Mouse (Mus musculus) embryonic facial prominence, embryonic 13.5 days (tissue): ENCODE data around the gene Trim38. TPM values are rescaled to one million over a fixed set of nuclear protein-coding genes. Genes with fewer than 3 reads are reported as not detected.
"Not testable (repeated sequence)": the region's sequence is repeated elsewhere in the genome, so short reads cannot be mapped to it uniquely, and the experiment has no call there.

ENCODE experiments used
- ATAC-seq: fragments of 200-750 bp; cut with Nextera tagmentation; 2 replicates; pipeline ENCODE4 v1.8.0; 2017; ENCODE audit warnings: low read depth; ENCODE audit not compliant: insufficient number of reproducible peaks, insufficient read depth, low FRiP score, low TSS enrichment
- H3K27ac ChIP-seq: fragments of 300-500 bp; sonication (generic); 2 replicates; pipeline ENCODE4 v1.5.1; 2015; ENCODE audit warnings: moderate library complexity, mild to moderate bottlenecking, inconsistent platforms
- H3K27me3 ChIP-seq: fragments of 300-500 bp; sonication (generic); 2 replicates; pipeline ENCODE4 v1.6.1; 2015; ENCODE audit warnings: mild to moderate bottlenecking, inconsistent platforms
- H3K36me3 ChIP-seq: fragments of 300-500 bp; sonication (generic); 2 replicates; pipeline ENCODE4 v1.6.1; 2015; ENCODE audit warnings: mild to moderate bottlenecking, inconsistent platforms
- H3K4me1 ChIP-seq: fragments of 300-500 bp; sonication (generic); 2 replicates; pipeline ENCODE4 v1.6.1; 2015; ENCODE audit warnings: inconsistent platforms
- H3K4me2 ChIP-seq: fragments of 300-500 bp; sonication (generic); 2 replicates; pipeline ENCODE4 v1.6.1; 2015; ENCODE audit warnings: moderate library complexity, mild to moderate bottlenecking, inconsistent platforms
- H3K4me3 ChIP-seq: fragments of 300-500 bp; sonication (generic); 2 replicates; pipeline ENCODE4 v1.5.1; 2015; ENCODE audit warnings: mild to moderate bottlenecking, inconsistent platforms
- H3K9ac ChIP-seq: fragments of 300-500 bp; sonication (generic); 2 replicates; pipeline ENCODE4 v1.6.1; 2015; ENCODE audit warnings: mild to moderate bottlenecking, inconsistent platforms
- H3K9me3 ChIP-seq: fragments of 300-500 bp; sonication (generic); 2 replicates; pipeline ENCODE4 v1.6.1; 2016; ENCODE audit warnings: inconsistent platforms
- WGBS: fragments of 180-500 bp; shearing (Covaris S2); methylation state at CpG from one replicate; pipeline ENCODE4 v1.1.7; 2015; ENCODE audit warnings: mixed read lengths; 5-methylcytosine and 5-hydroxymethylcytosine counted together
- polyA plus RNA-seq: library from polyadenylated mRNA; unstranded; fragments of >200 nt; fragmentation: Nextera tagmentation; extraction: Ambion mirVana; gene quantifications from 2 replicates; pipeline ENCODE4 v1.2.1, GENCODE M21; 2015

Gene Trim38
- polyA plus RNA-seq, 1 experiment from 2014 or later = not detected

DNA sequence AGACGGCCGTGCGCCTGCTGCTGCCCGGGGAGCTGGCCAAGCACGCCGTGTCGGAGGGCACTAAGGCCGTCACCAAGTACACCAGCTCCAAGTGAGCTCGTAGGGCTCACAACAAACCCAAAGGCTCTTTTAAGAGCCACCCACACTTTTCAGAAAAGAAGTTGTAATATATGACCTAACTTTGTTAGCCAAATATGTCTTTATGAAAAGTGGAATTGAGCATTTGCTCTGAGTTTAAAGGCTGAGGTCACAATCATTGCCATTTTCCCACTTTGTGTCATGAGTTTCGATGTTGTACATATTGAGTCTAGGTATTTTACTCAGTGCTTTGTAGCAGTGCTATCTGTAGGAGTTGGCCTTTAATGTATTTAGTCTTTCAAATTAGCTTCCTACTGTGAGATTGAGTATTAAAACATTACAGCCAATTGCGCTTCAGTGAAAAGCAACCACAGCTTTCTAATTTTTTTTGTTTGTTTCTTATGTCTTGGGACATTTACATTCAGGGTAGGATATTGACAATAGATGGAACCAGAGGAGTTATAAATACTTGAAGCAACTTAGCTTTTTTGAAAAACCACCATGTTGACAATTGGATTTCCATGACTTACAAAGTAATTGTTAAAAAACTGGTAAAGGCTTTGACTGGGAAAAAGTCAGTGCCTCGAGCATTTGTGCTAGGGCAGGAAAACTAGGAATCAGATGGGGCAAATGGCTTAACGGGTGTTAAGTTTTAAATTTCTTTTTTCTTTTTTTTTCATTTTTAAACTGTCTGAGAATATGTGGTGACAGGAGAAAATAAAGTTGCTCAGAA is 22.4 kb upstream of the Trim38 start:
- H3K27me3 ChIP-seq = no peaks in the 10 kb centered on the region
- H3K4me3 ChIP-seq = peak overlapping the region; percentile 48
- no peak for ATAC-seq
- peak overlapping the region; percentile 73 for H3K4me2 ChIP-seq
- peaks cover 28% of the 10 kb centered on the region for H3K4me1 ChIP-seq
- peak overlapping the region; percentile 75 for H3K9ac ChIP-seq
- H3K27ac ChIP-seq = peak overlapping the region; percentile 99
- H3K36me3 ChIP-seq = no peaks in the 10 kb centered on the region
- no peaks in the 10 kb centered on the region for H3K9me3 ChIP-seq
- 3% methylated on average over 13 of the region's 13 CpGs for WGBS

DNA sequence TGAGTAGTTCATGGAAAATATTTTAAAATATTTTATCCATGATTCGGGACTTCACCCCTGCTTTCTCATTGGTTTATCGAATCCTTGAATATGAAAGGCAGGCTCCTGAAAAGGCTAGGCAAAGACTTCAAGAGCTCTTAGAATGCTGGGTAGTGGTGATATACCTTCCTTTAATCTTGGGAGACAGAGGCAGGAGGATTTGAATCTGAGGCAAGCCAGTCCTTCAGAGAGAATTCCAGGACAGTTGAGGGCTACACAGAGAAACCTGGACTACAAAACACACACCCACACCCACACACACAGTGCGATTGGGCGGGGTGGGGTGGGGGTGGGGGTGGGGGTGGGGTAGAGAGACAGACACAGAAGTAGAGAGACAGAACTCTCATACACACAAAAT is 21.8 kb upstream of the Trim38 start:
- H3K4me3 ChIP-seq = peak overlapping the region; percentile 48
- H3K9me3 ChIP-seq = no peaks in the 10 kb centered on the region
- peaks cover 31% of the 10 kb centered on the region for H3K4me1 ChIP-seq
- no peaks in the 10 kb centered on the region for H3K27me3 ChIP-seq
- peak overlapping the region; percentile 99 for H3K27ac ChIP-seq
- 11% methylated on average over 2 of the region's 4 CpGs for WGBS
- no peak for ATAC-seq
- H3K9ac ChIP-seq = peak overlapping the region; percentile 60; the same call in 1 of the 2 replicates
- H3K4me2 ChIP-seq = peak overlapping the region; percentile 73
- no peaks in the 10 kb centered on the region for H3K36me3 ChIP-seq

DNA sequence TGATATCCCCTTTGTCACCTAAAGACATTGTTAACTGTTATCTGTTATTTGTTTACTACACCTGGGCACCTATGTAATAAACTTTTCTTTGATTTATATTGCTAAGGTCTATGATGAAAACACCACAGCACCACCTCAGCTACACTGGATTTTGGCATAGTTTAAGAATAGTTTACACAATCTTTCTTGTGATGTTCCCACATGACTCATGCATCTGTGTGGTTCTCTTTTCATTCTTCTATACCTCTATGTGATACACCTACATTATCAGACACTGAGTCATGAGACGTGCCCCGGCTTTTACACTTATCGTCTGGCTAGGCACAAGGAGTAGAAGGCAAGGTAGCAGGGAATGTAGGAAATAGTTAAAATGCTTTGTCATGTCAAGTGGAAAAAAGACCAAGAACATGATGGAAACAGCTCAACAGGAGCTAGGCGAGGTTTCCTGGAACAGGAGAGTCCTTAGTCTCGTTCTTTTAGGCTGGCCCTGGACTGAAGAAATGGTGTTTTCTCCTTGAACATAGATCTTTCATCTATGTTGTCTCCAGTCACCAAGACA is 20.1 kb upstream of the Trim38 start:
- Histone ChIP-seq H3K4me2 (no peak overlapping the region), H3K27ac (peak overlapping the region; percentile 93), H3K36me3 (no peaks in the 10 kb centered on the region), H3K9ac (no peak overlapping the region), H3K27me3 (no peaks in the 10 kb centered on the region), H3K4me3 (no peak overlapping the region), H3K9me3 (no peaks in the 10 kb centered on the region), H3K4me1 (peaks cover 21% of the 10 kb centered on the region; the same call in 1 of the 2 replicates)
- ATAC-seq = no peak
- WGBS = 90% methylated on average over 5 of the region's 5 CpGs

DNA sequence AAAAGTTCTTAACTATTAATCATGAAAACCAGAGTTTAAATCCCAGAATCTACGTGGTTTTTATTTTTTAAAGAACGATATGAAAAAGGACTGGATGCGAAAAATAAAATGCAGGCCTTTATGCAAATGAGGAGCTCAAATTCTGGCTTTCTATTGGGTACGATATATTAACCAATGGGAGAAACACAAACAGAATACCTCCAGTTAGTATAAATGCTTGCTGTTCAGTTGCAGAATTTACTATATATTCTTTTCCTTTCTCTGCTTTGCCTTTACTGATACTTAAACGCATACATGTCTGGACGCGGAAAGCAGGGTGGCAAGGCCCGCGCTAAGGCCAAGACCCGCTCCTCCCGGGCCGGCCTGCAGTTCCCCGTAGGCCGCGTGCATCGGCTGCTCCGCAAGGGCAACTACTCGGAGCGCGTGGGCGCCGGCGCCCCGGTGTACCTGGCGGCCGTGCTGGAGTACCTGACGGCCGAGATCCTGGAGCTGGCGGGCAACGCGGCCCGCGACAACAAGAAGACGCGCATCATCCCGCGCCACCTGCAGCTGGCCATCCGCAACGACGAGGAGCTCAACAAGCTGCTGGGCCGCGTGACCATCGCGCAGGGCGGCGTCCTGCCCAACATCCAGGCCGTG is 18.8 kb upstream of the Trim38 start, which contains the start of gene Hist1h2ab:
TSS of gene Hist1h2ab (plus strand) at position 288 of the 639 bp plus-strand sequence.
- H3K4me1 ChIP-seq = peaks cover 21% of the 10 kb centered on the region; the same call in 1 of the 2 replicates
- not testable (repeated sequence) for H3K9me3 ChIP-seq, H3K27me3 ChIP-seq, H3K36me3 ChIP-seq
- H3K4me3 ChIP-seq = peak within 1 kb of the TSS; percentile 48
- peak within 1 kb of the TSS; percentile 67 for H3K4me2 ChIP-seq
- peak within 1 kb of the TSS; percentile 96 for H3K27ac ChIP-seq
- peak within 1 kb of the TSS; percentile 71 for H3K9ac ChIP-seq
- ATAC-seq = 0 out of 2 replicates have a peak, but pooled peaks have one; percentile 54
- under 1% methylated on average over 33 of the region's 47 CpGs for WGBS

DNA sequence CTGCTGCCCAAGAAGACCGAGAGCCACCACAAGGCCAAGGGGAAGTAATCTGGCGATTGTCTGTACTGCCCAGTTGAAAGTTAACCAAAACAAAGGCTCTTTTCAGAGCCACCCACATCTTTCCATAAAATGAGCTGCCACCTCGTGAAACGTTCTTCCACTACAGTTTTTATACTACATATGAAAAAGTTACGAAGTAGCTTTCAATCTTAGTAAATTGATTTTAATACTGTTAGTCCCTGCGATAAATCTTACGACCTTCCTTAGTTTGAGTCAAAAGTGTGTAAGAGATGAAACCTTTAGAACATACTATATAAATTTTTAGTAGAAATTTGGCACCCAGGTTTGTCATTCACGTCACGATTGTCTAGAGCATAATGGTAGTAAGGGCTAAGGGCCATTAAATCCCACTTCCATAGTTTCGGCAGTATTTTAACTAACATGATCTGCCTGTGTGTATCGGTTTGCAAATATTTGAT is 18.2 kb upstream of the Trim38 start:
- WGBS = 1% methylated on average over 11 of the region's 11 CpGs

DNA sequence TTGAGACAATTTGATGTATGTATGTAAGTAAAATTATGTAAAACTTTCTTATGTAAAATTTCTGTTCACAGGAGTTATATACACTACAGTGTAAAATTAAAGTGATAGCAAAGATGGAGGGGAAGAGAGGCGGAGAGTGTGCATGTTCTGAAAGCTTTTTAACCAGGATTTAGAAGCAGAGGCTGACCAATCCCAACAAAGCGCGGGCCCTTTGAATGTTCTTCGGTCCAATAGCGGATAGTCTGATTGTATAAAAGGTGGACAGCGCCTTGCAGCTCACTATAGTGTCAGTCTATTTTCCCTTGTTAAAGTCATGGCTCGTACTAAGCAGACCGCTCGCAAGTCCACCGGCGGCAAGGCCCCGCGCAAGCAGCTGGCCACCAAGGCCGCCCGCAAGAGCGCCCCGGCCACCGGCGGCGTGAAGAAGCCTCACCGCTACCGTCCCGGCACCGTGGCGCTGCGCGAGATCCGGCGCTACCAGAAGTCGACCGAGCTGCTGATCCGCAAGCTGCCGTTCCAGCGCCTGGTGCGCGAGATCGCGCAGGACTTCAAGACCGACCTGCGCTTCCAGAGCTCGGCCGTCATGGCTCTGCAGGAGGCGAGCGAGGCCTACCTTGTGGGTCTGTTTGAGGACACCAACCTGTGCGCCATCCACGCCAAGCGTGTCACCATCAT is 17.5 kb upstream of the Trim38 start, which contains the start of gene Hist1h3b:
TSS of gene Hist1h3b (plus strand) at position 201 of the 675 bp plus-strand sequence.
- not testable (repeated sequence) for H3K36me3 ChIP-seq, H3K27me3 ChIP-seq, H3K9me3 ChIP-seq
- under 1% methylated on average over 16 of the region's 47 CpGs for WGBS
- H3K9ac ChIP-seq = peak within 1 kb of the TSS; percentile 73
- H3K4me1 ChIP-seq = peaks cover 18% of the 10 kb centered on the region; the same call in 1 of the 2 replicates
- H3K27ac ChIP-seq = peak within 1 kb of the TSS; percentile 96
- peak within 1 kb of the TSS; percentile 67 for H3K4me2 ChIP-seq
- H3K4me3 ChIP-seq = peak within 1 kb of the TSS; percentile 48
- ATAC-seq = peak; percentile 87

More for the DNA sequence above, 18.2 kb upstream of the Trim38 start:
- Histone ChIP-seq H3K4me1 (peaks cover 21% of the 10 kb centered on the region; the same call in 1 of the 2 replicates), H3K36me3 (no peaks in the 10 kb centered on the region), H3K4me2 (peak overlapping the region; percentile 67), H3K4me3 (peak overlapping the region; percentile 48), H3K27me3 (no peaks in the 10 kb centered on the region), H3K9me3 (no peaks in the 10 kb centered on the region), H3K9ac (peak overlapping the region; percentile 71), H3K27ac (peak overlapping the region; percentile 96)
- no peak for ATAC-seq

DNA sequence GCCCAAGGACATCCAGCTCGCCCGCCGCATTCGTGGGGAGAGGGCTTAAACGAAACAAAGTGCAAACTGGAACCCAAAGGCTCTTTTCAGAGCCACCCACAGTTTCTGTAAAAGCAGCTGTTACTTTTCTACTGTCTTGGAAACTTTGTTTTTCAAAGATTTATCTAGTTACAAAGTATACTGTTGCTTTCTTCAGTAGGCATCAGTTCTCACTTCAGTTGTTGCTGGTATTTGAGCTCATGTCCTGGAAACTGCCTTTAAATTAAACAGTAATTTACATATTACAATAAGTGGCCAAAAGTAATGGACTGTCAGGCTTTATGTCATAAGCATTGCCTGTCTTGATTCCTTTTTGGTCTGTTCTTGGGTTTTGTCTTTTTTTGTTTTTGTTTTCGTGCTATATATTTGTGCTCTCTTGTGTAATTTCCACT is 17.0 kb upstream of the Trim38 start:
- no peak for ATAC-seq

DNA sequence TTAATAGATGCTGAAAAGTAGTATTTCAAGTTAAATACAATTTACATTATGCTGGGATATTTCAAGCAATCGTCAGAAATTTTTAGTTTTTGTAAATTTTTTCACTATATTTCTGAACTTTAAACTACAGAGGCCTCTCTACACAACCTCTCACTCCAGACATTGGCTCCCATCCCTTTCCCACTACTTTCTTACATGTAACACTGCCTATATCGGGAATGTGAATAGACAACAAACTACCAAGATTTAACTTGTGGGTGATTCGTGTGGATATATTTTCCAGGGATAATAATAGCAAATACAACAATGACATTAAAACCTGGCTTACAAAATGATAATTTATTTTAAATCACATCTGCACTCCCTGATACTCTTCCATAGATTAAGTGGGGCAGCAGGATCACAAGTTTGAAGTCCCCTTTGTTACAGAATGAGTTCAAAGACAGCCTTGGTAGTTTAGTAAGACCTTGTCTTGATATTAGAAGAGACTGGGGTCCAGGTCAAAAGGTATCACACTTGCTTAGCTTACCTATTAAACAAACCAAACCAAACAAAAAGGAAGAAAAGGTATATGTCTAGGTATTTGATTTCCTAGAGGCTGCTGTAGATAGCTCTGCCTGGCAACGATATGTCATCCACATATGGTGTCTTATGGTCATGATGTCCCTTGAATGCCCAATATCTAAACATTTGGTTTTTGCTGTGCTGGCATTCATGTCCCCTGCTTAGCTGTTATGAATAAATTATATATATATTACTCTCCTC is 16.2 kb upstream of the Trim38 start:
- Histone ChIP-seq H3K4me1 (peaks cover 12% of the 10 kb centered on the region; the same call in 1 of the 2 replicates), H3K27ac (peak overlapping the region; percentile 68), H3K4me3 (peak overlapping the region; percentile 42), H3K9me3 (no peaks in the 10 kb centered on the region), H3K36me3 (no peaks in the 10 kb centered on the region), H3K9ac (no peak overlapping the region), H3K27me3 (no peaks in the 10 kb centered on the region), H3K4me2 (peak overlapping the region; percentile 67)
- ATAC-seq = no peak
- 53% methylated on average over 4 of the region's 4 CpGs for WGBS

More for the DNA sequence above, 17.0 kb upstream of the Trim38 start:
- H3K27ac ChIP-seq = peak overlapping the region; percentile 87
- H3K36me3 ChIP-seq = no peaks in the 10 kb centered on the region
- H3K9ac ChIP-seq = peak overlapping the region; percentile 73
- no peaks in the 10 kb centered on the region for H3K27me3 ChIP-seq
- 1% methylated on average over 6 of the region's 6 CpGs for WGBS
- H3K4me3 ChIP-seq = peak overlapping the region; percentile 42
- peak overlapping the region; percentile 67 for H3K4me2 ChIP-seq
- peaks cover 19% of the 10 kb centered on the region; the same call in 1 of the 2 replicates for H3K4me1 ChIP-seq
- H3K9me3 ChIP-seq = no peaks in the 10 kb centered on the region

DNA sequence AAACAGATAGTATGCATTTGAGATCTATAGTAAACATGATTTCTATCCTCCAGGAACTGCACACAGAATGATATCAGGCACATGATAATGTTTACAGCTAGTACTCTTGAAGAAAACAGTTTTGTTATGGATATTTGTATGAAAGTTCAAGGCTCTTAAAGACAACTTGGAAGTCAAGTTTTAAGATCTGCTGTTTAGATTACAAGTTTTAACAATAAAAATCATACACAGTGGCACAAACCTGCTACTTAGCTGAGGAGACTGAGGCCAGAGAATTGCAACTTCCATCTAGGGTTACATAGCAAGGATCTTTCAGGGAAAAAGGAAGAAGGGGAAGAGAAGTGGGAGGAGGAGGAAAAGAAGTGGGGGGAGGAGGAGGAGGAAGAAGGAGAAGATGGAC is 14.7 kb upstream of the Trim38 start:
- H3K36me3 ChIP-seq = no peaks in the 10 kb centered on the region
- no peaks in the 10 kb centered on the region for H3K27me3 ChIP-seq
- 0 out of 2 replicates have a peak overlapping the region, but pooled peaks have one; percentile 11 for H3K27ac ChIP-seq
- H3K9ac ChIP-seq = no peak overlapping the region
- H3K9me3 ChIP-seq = no peaks in the 10 kb centered on the region
- ATAC-seq = no peak
- H3K4me1 ChIP-seq = peaks cover 11% of the 10 kb centered on the region
- H3K4me2 ChIP-seq = no peak overlapping the region
- H3K4me3 ChIP-seq = no peak overlapping the region

DNA sequence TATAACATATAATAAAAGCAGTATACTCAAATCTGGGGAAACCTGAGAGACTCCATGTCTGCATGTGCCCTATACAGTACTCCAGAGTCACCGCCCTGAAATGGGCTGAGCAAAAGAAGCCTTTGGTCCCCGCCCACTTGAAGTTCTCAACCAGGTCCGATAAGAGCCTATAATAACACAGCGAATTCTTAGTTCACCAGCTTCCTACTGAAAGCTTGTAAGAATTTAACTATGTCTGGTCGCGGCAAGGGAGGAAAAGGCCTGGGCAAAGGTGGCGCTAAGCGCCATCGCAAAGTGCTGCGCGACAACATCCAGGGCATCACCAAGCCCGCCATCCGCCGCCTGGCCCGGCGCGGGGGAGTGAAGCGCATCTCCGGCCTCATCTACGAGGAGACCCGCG is 12.9 kb upstream of the Trim38 start, which contains the start of gene Hist1h4b:
TSS of gene Hist1h4b (plus strand) at position 224 of the 400 bp plus-strand sequence.
- peak; percentile 83 for ATAC-seq
- Histone ChIP-seq H3K9me3 (no peaks in the 10 kb centered on the region), H3K4me1 (peaks cover 17% of the 10 kb centered on the region), H3K36me3 (no peaks in the 10 kb centered on the region), H3K4me2 (peak within 1 kb of the TSS; percentile 80), H3K27me3 (no peaks in the 10 kb centered on the region), H3K9ac (peak within 1 kb of the TSS; percentile 77), H3K27ac (peak within 1 kb of the TSS; percentile 94), H3K4me3 (peak within 1 kb of the TSS; percentile 46)
- 0% methylated on average over 19 of the region's 22 CpGs for WGBS
